Mouse (Mus musculus) liver, embryonic 13.5 days (tissue): Measurements from ENCODE around the gene Gm20918. TPM values are rescaled to one million over a fixed set of nuclear protein-coding genes. Genes with fewer than 3 reads are reported as not detected.
"Not testable (repeated sequence)": the region's sequence is repeated elsewhere in the genome, so short reads cannot be mapped to it uniquely, and the experiment has no call there.

ENCODE experiments used
- ATAC-seq: fragments of 200-750 bp; cut with Nextera tagmentation; 2 replicates; pipeline ENCODE4 v1.8.0; 2017; ENCODE audit warnings: low read depth, mild to moderate bottlenecking, moderate number of reproducible peaks, moderate library complexity
- DNase-seq: peaks from one replicate; pipeline ENCODE4 v3.0.0; 2022
- H3K27ac ChIP-seq: fragments of 300-500 bp; sonication (generic); 2 replicates; pipeline ENCODE4 v1.5.1; 2015; ENCODE audit warnings: moderate library complexity, mild to moderate bottlenecking, inconsistent platforms
- H3K27me3 ChIP-seq: fragments of 300-500 bp; sonication (generic); 2 replicates; pipeline ENCODE4 v1.6.1; 2015; ENCODE audit warnings: mild to moderate bottlenecking, inconsistent platforms
- H3K36me3 ChIP-seq: fragments of 300-500 bp; sonication (generic); 2 replicates; pipeline ENCODE4 v1.6.1; 2015; ENCODE audit warnings: mild to moderate bottlenecking, inconsistent platforms
- H3K4me1 ChIP-seq: fragments of 300-500 bp; sonication (generic); replicated peaks from 2 replicates; pipeline ENCODE4 v1.6.1; 2015; ENCODE audit warnings: inconsistent platforms
- H3K4me2 ChIP-seq: fragments of 300-500 bp; sonication (generic); 2 replicates; pipeline ENCODE4 v1.6.1; 2015; ENCODE audit warnings: inconsistent platforms, mild to moderate bottlenecking, moderate library complexity
- H3K4me3 ChIP-seq: fragments of 300-500 bp; sonication (generic); replicated peaks from 2 replicates; pipeline ENCODE4 v1.5.1; 2015; ENCODE audit warnings: mild to moderate bottlenecking, inconsistent platforms
- H3K9ac ChIP-seq: fragments of 300-500 bp; sonication (generic); 2 replicates; pipeline ENCODE4 v1.6.1; 2015; ENCODE audit warnings: mild to moderate bottlenecking, inconsistent platforms
- H3K9me3 ChIP-seq: fragments of 300-500 bp; sonication (generic); replicated peaks from 2 replicates; pipeline ENCODE4 v1.6.1; 2016; ENCODE audit warnings: inconsistent platforms
- polyA plus RNA-seq: library from polyadenylated mRNA; unstranded; fragments of >200 nt; fragmentation: Nextera tagmentation; extraction: Ambion mirVana; gene quantifications from 2 replicates; pipeline ENCODE4 v1.2.1, GENCODE M21; 2015

Gm20918 gene
- not detected in 2 replicates for polyA plus RNA-seq

GRCm38 (mm10) chrY:5043637-5044036 is at the start of gene Gm20918:
Gm20918 (plus strand) TSS chrY:5043937.
- H3K27me3 ChIP-seq, ATAC-seq, DNase-seq, H3K4me2 ChIP-seq, H3K9me3 ChIP-seq, H3K4me3 ChIP-seq, H3K9ac ChIP-seq, H3K27ac ChIP-seq, H3K36me3 ChIP-seq, H3K4me1 ChIP-seq: not testable (repeated sequence)

Other genes with a start within 250 kb of the Gm20918 start
- gene Gm21820, start 205.5 kb downstream of the Gm20918 start, polyA plus RNA-seq = not detected in 2 replicates